Mouse (Mus musculus): ENCODE results near the gene Ifih1. TPM values are rescaled to one million over a fixed set of nuclear protein-coding genes. Genes with fewer than 3 reads are reported as not detected.
A peak's percentile ranks its signal among the peaks of the same experiment; 100 is the strongest.

Gene Ifih1
- polyA plus RNA-seq, 1 experiment = 27.0 TPM

DNA sequence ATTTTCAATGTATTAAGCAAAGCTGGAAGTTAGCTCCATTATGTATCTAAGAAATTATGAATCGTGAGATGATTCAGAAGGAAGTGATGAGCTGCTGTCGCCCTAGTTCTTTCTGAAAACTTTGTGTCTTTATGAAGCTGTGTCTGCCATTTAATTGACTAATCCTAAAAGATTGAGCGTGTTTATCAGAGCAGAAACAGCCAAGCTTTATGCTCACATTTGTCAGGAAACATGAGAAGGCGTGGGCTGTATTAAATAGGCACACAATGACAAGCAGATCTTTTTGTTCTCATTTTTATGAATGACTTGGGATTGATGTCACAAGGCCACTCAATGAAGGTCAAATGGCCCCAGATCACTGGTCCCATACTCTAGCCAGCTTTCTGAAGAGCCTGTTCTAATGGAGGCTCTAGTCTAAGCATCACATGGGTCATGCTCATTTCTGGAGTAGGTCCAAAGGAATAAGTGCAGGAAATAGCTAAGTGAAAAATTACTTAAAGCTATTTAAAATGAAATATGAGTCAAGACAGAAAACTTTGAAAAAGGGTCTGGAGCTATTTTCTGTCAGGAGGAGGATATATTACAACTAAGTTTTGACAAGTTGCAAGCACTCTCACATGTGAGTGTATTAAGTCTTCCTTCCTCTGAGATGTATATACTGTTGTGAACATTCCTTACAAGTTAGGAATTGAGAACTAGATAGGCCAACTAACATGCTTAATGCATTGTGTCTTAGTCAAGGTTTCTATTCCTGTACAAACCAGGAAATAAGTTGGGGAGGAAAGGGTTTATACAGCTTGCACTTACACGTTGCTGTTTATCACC lies 83.2 kb downstream of the Ifih1 start:
- Histone ChIP-seq H3K36me3 (ENCODE audit: control insufficient read depth, insufficient read depth, low read length) (no peaks in the 10 kb centered on the region), H3K4me1 (ENCODE audit: control insufficient read depth, insufficient read depth, insufficient read length, low read length) (no peaks in the 10 kb centered on the region), H3K4me3 (ENCODE audit: low read depth, low read length) (no peak overlapping the region), H3K27me3 (ENCODE audit: control insufficient read depth, insufficient read depth, low read length) (no peaks in the 10 kb centered on the region), H3K27ac (ENCODE audit: insufficient read depth, low read depth, low read length) (no peak overlapping the region)
- TF ChIP-seq CTCF (IDR thresholded peaks at IDR 0.05; ENCODE audit: extremely low read depth, insufficient read length, insufficient replicate concordance, low read depth, low read length) (no peak), POLR2A (IDR thresholded peaks at IDR 0.05; ENCODE audit: low read depth, low read length) (no peak)
- 69% methylated on average over 5 of the region's 5 CpGs for WGBS

DNA sequence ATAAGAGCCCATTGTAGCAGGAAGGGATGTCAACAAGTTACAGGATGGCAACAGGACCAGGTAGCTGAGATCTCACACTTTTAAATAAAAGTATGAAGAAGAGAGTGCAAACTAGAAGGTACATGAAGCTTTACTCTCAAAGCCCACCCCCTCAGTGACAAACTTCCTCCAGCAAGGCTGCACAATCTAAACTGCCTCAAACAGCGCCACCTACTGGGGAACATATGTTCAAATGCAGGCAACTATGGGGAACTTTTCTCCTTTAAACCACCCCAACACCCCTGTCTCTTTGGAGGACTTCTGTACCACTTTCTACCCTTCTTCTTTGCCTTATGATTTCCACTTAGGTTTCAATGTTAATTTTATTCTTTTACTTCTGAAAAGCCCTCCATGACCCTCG lies 88.6 kb downstream of the Ifih1 start:
- no peaks in the 10 kb centered on the region for H3K4me1 ChIP-seq (ENCODE audit: control insufficient read depth, insufficient read depth, insufficient read length, low read length)
- H3K4me3 ChIP-seq (ENCODE audit: low read depth, low read length) = no peak overlapping the region
- no peaks in the 10 kb centered on the region for H3K27me3 ChIP-seq (ENCODE audit: control insufficient read depth, insufficient read depth, low read length)
- WGBS = 83% methylated on average over 2 of the region's 2 CpGs
- H3K27ac ChIP-seq (ENCODE audit: insufficient read depth, low read depth, low read length) = no peak overlapping the region
- TF ChIP-seq POLR2A (IDR thresholded peaks at IDR 0.05; ENCODE audit: low read depth, low read length) (no peak), CTCF (IDR thresholded peaks at IDR 0.05; ENCODE audit: extremely low read depth, insufficient read length, insufficient replicate concordance, low read depth, low read length) (peak; percentile 18; the same call in 1 of the 2 replicates)
- H3K36me3 ChIP-seq (ENCODE audit: control insufficient read depth, insufficient read depth, low read length) = no peaks in the 10 kb centered on the region

DNA sequence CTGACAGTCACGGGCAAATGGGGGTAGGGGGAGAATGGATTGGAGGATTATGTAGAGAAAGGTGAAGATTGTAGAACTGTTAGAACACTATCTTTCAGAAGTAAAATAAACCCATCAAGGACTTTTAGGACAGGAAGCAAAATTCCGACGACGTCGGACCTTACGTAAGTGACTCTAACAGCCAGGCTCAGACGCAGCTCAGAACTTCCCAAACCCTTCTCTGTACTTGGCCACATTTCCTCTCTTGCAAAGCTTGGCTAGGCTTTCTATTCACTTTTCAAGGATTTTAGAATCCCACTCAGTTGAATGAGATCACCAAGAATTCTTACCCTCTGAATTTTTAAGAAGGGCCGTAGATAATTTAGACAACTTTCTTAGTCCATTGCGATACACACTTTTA lies 89.7 kb downstream of the Ifih1 start:
- no peaks in the 10 kb centered on the region for H3K36me3 ChIP-seq (ENCODE audit: control insufficient read depth, insufficient read depth, low read length)
- no peak overlapping the region for H3K27ac ChIP-seq (ENCODE audit: insufficient read depth, low read depth, low read length)
- TF ChIP-seq POLR2A (IDR thresholded peaks at IDR 0.05; ENCODE audit: low read depth, low read length) (no peak), CTCF (IDR thresholded peaks at IDR 0.05; ENCODE audit: extremely low read depth, insufficient read length, insufficient replicate concordance, low read depth, low read length) (no peak)
- no peaks in the 10 kb centered on the region for H3K27me3 ChIP-seq (ENCODE audit: control insufficient read depth, insufficient read depth, low read length)
- no peak overlapping the region for H3K4me3 ChIP-seq (ENCODE audit: low read depth, low read length)
- WGBS = 83% methylated on average over 9 of the region's 9 CpGs
- no peaks in the 10 kb centered on the region for H3K4me1 ChIP-seq (ENCODE audit: control insufficient read depth, insufficient read depth, insufficient read length, low read length)

DNA sequence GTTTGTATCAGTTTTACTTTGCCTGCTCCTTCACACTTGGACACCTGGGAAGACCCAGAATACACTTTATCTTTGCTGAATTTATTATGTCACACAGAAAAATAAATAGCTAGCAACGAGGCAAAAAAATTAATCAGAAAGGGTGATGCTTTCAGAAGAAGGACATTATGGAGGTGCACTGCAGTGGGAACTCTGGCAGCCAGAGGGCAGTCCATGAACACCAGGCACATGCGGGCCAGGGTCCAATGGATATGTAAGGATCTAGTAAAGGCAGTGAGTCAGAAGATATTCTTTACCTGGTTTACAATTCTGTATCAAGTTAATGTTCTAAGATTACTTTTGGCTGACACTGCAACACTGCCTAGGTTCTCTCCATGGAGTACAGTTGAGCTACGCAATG lies 96.4 kb downstream of the Ifih1 start:
- WGBS = 78% methylated on average over 3 of the region's 3 CpGs

DNA sequence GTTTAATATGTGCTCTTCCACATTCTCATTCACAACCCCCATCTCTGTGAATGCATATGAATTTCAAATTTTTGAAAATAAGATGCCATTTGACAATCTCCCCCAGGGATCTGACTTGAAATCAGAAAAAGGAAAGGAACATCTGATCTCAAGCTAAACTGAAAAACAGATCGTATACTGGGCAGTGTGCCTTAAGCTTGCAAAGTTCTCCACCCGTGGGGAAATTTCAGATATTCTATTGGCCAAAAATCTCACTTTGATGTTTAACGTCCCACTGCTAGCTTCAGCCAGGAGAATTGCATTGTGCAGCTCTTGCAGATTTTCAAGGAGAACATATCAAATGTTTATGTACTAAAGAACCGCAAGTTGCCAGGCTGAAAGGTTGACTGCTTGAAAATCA lies 96.9 kb downstream of the Ifih1 start:
- WGBS = 81% methylated on average over 4 of the region's 4 CpGs
- no peak overlapping the region for H3K4me3 ChIP-seq (ENCODE audit: low read depth, low read length)
- H3K27me3 ChIP-seq (ENCODE audit: control insufficient read depth, insufficient read depth, low read length) = no peaks in the 10 kb centered on the region
- TF ChIP-seq POLR2A (IDR thresholded peaks at IDR 0.05; ENCODE audit: low read depth, low read length) (no peak), CTCF (IDR thresholded peaks at IDR 0.05; ENCODE audit: extremely low read depth, insufficient read length, insufficient replicate concordance, low read depth, low read length) (no peak)
- H3K4me1 ChIP-seq (ENCODE audit: control insufficient read depth, insufficient read depth, insufficient read length, low read length) = no peaks in the 10 kb centered on the region
- no peaks in the 10 kb centered on the region for H3K36me3 ChIP-seq (ENCODE audit: control insufficient read depth, insufficient read depth, low read length)
- H3K27ac ChIP-seq (ENCODE audit: insufficient read depth, low read depth, low read length) = no peak overlapping the region

More for the DNA sequence above, 96.4 kb downstream of the Ifih1 start:
- H3K36me3 ChIP-seq (ENCODE audit: control insufficient read depth, insufficient read depth, low read length) = no peaks in the 10 kb centered on the region
- no peaks in the 10 kb centered on the region for H3K27me3 ChIP-seq (ENCODE audit: control insufficient read depth, insufficient read depth, low read length)
- H3K4me1 ChIP-seq (ENCODE audit: control insufficient read depth, insufficient read depth, insufficient read length, low read length) = no peaks in the 10 kb centered on the region
- no peak overlapping the region for H3K27ac ChIP-seq (ENCODE audit: insufficient read depth, low read depth, low read length)
- TF ChIP-seq CTCF (IDR thresholded peaks at IDR 0.05; ENCODE audit: extremely low read depth, insufficient read length, insufficient replicate concordance, low read depth, low read length) (peak; percentile 33; the same call in 1 of the 2 replicates), POLR2A (IDR thresholded peaks at IDR 0.05; ENCODE audit: low read depth, low read length) (no peak)
- no peak overlapping the region for H3K4me3 ChIP-seq (ENCODE audit: low read depth, low read length)

DNA sequence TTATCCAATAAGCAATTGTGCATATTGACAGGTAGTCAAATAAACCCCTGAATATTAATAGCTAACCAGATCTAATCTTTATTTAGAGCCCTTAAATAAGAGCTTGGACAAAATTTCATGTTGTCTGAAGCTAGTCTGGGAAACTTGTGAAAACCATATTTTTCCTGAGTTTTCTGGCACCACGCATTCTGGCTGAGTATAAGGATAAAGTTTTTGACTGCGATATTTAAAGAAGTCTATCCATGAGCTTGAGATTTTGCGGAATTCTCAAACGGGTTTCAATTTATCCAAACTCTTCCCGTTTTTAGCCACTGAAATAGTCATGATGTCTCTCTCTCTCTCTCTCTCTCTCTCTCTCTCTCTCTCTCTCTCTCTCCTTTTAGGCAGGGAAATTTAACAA lies 98.0 kb downstream of the Ifih1 start:
- TF ChIP-seq CTCF (IDR thresholded peaks at IDR 0.05; ENCODE audit: extremely low read depth, insufficient read length, insufficient replicate concordance, low read depth, low read length) (no peak), POLR2A (IDR thresholded peaks at IDR 0.05; ENCODE audit: low read depth, low read length) (no peak)
- WGBS = 91% methylated on average over 5 of the region's 5 CpGs
- Histone ChIP-seq H3K27ac (ENCODE audit: insufficient read depth, low read depth, low read length) (no peak overlapping the region), H3K4me1 (ENCODE audit: control insufficient read depth, insufficient read depth, insufficient read length, low read length) (no peaks in the 10 kb centered on the region), H3K36me3 (ENCODE audit: control insufficient read depth, insufficient read depth, low read length) (no peaks in the 10 kb centered on the region), H3K4me3 (ENCODE audit: low read depth, low read length) (no peak overlapping the region), H3K27me3 (ENCODE audit: control insufficient read depth, insufficient read depth, low read length) (no peaks in the 10 kb centered on the region)

Other genes starting within 250 kb of the Ifih1 start
- 12.8 and 77.5 TPM in 2 replicates for gene Dpp4, start 234.0 kb downstream of the Ifih1 start, polyA plus RNA-seq (2012; rRNA removed)
- 3.1 and 19.1 TPM in 2 replicates for gene Gcg, start 162.6 kb downstream of the Ifih1 start, polyA plus RNA-seq (2012; rRNA removed)
- gene Fap, start 72.2 kb downstream of the Ifih1 start, polyA plus RNA-seq (2012; rRNA removed) = 0.23 and 0.27 TPM in 2 replicates
- gene Gca, start 18.0 kb upstream of the Ifih1 start, polyA plus RNA-seq (2012; rRNA removed) = 3.1 and 6.0 TPM in 2 replicates